Mouse (Mus musculus): ENCODE data around the gene Ppdpf. TPM values are rescaled to one million over a fixed set of nuclear protein-coding genes. Genes with fewer than 3 reads are reported as not detected.

Gene Ppdpf
- polyA plus RNA-seq, 1 experiment from 2014 or later: 607 TPM

DNA sequence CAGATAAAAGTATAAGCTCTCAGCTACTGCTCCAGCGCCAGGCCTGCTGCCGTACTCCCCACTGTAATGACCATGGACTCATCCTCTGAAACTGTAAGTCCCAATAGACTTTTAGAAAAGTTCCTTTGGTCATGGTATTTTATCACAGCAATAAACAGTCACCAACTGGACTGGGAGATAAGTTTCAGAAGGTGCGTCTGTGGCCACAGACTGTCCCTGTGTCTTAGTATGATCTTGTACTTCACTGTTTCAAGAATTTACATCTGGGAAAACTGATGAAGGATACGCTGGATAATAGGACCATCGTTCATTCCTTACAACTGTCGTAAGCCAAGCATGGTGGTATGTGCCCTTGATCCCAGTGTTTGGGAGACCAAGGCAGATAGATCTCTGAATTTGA lies 29.0 kb downstream of the Ppdpf start:
- Histone ChIP-seq H3K4me2 (ENCODE audit: low read length) (no peak overlapping the region), H3K4me3 (ENCODE audit: low read depth, low read length) (no peak overlapping the region), H3K9me3 (replicated peaks; ENCODE audit: control insufficient read depth, low read length) (no peaks in the 10 kb centered on the region), H3K36me3 (ENCODE audit: control insufficient read depth, insufficient read depth, low read length) (no peaks in the 10 kb centered on the region), H3K9ac (ENCODE audit: low read length) (no peak overlapping the region), H3K4me1 (ENCODE audit: control insufficient read depth, insufficient read depth, low read length) (peaks cover 11% of the 10 kb centered on the region; the same call in 1 of the 2 replicates), H3K27ac (ENCODE audit: low read depth, low read length) (no peak overlapping the region), H3K27me3 (replicated peaks; ENCODE audit: control insufficient read depth, insufficient read depth, low read length) (peaks cover 26% of the 10 kb centered on the region)
- DNase-seq (ENCODE audit: low spot score): no peak
- WGBS: 92% methylated on average over 6 of the region's 6 CpGs
- ATAC-seq: no peak

- Histone ChIP-seq H3K36me3 (ENCODE audit: control insufficient read depth, insufficient read depth, low read length) (no peaks in the 10 kb centered on the region), H3K27me3 (replicated peaks; ENCODE audit: control insufficient read depth, insufficient read depth, low read length) (peaks cover under 1% of the 10 kb centered on the region; the same call in 1 of the 2 replicates), H3K27ac (ENCODE audit: low read depth, low read length) (no peak overlapping the region), H3K4me1 (ENCODE audit: control insufficient read depth, insufficient read depth, low read length) (peaks cover 9% of the 10 kb centered on the region; the same call in 1 of the 2 replicates), H3K9me3 (replicated peaks; ENCODE audit: control insufficient read depth, low read length) (no peaks in the 10 kb centered on the region), H3K9ac (ENCODE audit: low read length) (no peak overlapping the region; the same call in 1 of the 2 replicates), H3K4me3 (ENCODE audit: low read depth, low read length) (no peak overlapping the region), H3K4me2 (ENCODE audit: low read length) (no peak overlapping the region)
- 64% methylated on average over 5 of the region's 5 CpGs for WGBS
- ATAC-seq (no peak), DNase-seq (ENCODE audit: low spot score) (no peak)
Observed at GRCm38 (mm10) chr2:181218881-181219485, 31.9 kb downstream of the Ppdpf start.

DNA sequence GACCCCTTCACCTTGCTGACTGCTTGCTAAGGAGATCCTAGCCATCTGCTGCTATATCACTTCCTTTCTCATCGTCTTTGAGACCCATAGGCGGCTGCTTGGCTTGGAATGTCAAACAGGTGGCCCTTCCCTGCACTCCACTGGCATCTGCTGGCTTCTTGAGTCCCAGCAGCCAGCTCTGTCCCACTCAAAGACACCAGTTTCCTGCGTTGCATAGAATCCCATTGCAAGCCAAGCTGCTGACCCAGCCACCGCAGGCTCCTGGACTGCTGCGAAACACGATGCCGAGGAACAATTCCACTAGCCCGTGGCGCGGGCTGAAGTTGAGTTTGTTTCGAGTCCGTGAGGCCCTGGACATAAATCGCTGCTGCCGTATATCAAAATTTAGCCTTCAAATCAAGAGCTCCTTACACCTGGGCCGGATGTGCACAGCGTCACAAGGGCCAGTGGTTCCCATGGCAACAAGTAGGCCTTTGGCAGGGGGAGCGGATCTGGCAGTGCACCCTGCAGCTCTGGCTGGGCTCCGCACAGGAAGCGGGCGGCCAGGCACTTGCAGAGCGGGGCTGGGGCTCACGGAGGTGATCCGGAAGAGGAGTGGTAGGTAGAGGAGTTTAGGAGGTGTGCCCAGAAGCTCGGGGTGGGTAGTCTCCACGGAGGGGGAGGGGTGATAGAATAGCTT lies 32.6 kb downstream of the Ppdpf start, which contains the start of gene Fndc11:
Gene Fndc11 (plus strand): TSS at position 476 of the 679 bp plus-strand sequence.
- H3K27me3 ChIP-seq (replicated peaks; ENCODE audit: control insufficient read depth, insufficient read depth, low read length): no peaks in the 10 kb centered on the region
- no peaks in the 10 kb centered on the region for H3K9me3 ChIP-seq (replicated peaks; ENCODE audit: control insufficient read depth, low read length)
- ATAC-seq (peak; percentile 80), DNase-seq (ENCODE audit: low spot score) (peak; percentile 71)
- peak within 1 kb of the TSS; percentile 25 for H3K9ac ChIP-seq (ENCODE audit: low read length)
- H3K4me2 ChIP-seq (ENCODE audit: low read length): peak within 1 kb of the TSS; percentile 54
- 8% methylated on average over 24 of the region's 25 CpGs for WGBS
- peak within 1 kb of the TSS; percentile 22 for H3K4me3 ChIP-seq (ENCODE audit: low read depth, low read length)
- H3K27ac ChIP-seq (ENCODE audit: low read depth, low read length): no peak within 1 kb of the TSS; the same call in 1 of the 2 replicates
- peaks cover 9% of the 10 kb centered on the region; the same call in 1 of the 2 replicates for H3K4me1 ChIP-seq (ENCODE audit: control insufficient read depth, insufficient read depth, low read length)
- H3K36me3 ChIP-seq (ENCODE audit: control insufficient read depth, insufficient read depth, low read length): no peaks in the 10 kb centered on the region

DNA sequence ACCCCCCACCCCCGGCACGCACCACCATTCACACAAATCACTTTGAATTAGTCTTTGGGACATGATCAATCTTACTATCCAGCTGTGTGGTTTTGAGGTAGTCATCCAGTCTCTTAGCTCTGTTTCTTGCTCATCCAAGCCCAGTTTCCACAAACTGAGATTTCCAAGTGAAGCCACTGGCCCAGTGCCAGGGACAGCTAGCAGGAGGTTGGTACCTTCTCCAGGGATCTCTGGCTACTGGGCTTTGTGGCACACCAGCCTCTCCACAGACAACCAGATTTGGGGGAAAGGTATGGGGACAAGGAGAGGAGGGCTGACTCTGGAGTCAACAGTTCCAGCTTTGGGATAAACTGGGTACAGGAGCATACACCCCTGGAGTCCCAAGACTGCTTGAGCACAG lies 33.3 kb downstream of the Ppdpf start:
- Histone ChIP-seq H3K36me3 (ENCODE audit: control insufficient read depth, insufficient read depth, low read length) (no peaks in the 10 kb centered on the region), H3K9me3 (replicated peaks; ENCODE audit: control insufficient read depth, low read length) (no peaks in the 10 kb centered on the region), H3K27me3 (replicated peaks; ENCODE audit: control insufficient read depth, insufficient read depth, low read length) (no peaks in the 10 kb centered on the region), H3K9ac (ENCODE audit: low read length) (peak overlapping the region; percentile 25; the same call in 1 of the 2 replicates), H3K4me1 (ENCODE audit: control insufficient read depth, insufficient read depth, low read length) (peaks cover 9% of the 10 kb centered on the region; the same call in 1 of the 2 replicates), H3K4me2 (ENCODE audit: low read length) (peak overlapping the region; percentile 54), H3K27ac (ENCODE audit: low read depth, low read length) (no peak overlapping the region), H3K4me3 (ENCODE audit: low read depth, low read length) (peak overlapping the region; percentile 22; the same call in 1 of the 2 replicates)
- DNase-seq (ENCODE audit: low spot score) (no peak), ATAC-seq (no peak)
- 19% methylated on average over 2 of the region's 2 CpGs for WGBS

GRCm38 (mm10) chr2:181224994-181225393 lies 37.9 kb downstream of the Ppdpf start:
- 93% methylated on average over 2 of the region's 2 CpGs for WGBS
- Histone ChIP-seq H3K27me3 (replicated peaks; ENCODE audit: control insufficient read depth, insufficient read depth, low read length) (no peaks in the 10 kb centered on the region), H3K9me3 (replicated peaks; ENCODE audit: control insufficient read depth, low read length) (no peaks in the 10 kb centered on the region), H3K36me3 (ENCODE audit: control insufficient read depth, insufficient read depth, low read length) (no peaks in the 10 kb centered on the region), H3K4me3 (ENCODE audit: low read depth, low read length) (no peak overlapping the region), H3K9ac (ENCODE audit: low read length) (no peak overlapping the region), H3K4me2 (ENCODE audit: low read length) (no peak overlapping the region), H3K27ac (ENCODE audit: low read depth, low read length) (no peak overlapping the region), H3K4me1 (ENCODE audit: control insufficient read depth, insufficient read depth, low read length) (peaks cover 3% of the 10 kb centered on the region; the same call in 1 of the 2 replicates)
- DNase-seq (ENCODE audit: low spot score) (no peak), ATAC-seq (no peak)

DNA sequence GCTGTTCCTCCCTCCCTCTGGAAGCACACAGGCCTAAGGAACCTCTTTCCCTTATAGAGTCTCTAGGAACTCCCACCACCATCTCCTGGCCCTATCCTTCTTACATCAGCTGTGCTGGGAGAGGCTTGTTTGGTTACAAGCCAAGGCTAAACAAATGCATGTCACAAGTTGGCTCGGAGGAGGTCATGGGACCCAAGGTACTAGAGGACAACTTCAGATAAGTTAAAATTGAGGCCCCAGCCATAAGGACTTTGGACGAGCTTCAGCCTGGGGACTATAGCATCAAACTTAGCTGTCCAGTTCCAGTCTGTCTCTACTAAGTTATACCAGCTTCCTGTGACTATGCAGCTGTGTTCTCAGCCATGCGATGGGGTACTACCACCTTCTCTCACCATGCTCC lies 40.1 kb downstream of the Ppdpf start:
- H3K4me2 ChIP-seq (ENCODE audit: low read length): no peak overlapping the region
- no peak overlapping the region for H3K9ac ChIP-seq (ENCODE audit: low read length)
- H3K27me3 ChIP-seq (replicated peaks; ENCODE audit: control insufficient read depth, insufficient read depth, low read length): no peaks in the 10 kb centered on the region
- no peak for ATAC-seq
- no peaks in the 10 kb centered on the region for H3K36me3 ChIP-seq (ENCODE audit: control insufficient read depth, insufficient read depth, low read length)
- 89% methylated on average over 3 of the region's 3 CpGs for WGBS
- no peaks in the 10 kb centered on the region for H3K4me1 ChIP-seq (ENCODE audit: control insufficient read depth, insufficient read depth, low read length)
- no peak for DNase-seq (ENCODE audit: low spot score)
- H3K9me3 ChIP-seq (replicated peaks; ENCODE audit: control insufficient read depth, low read length): no peaks in the 10 kb centered on the region
- H3K27ac ChIP-seq (ENCODE audit: low read depth, low read length): no peak overlapping the region
- no peak overlapping the region for H3K4me3 ChIP-seq (ENCODE audit: low read depth, low read length)

GRCm38 (mm10) chr2:181228335-181228734 lies 41.3 kb downstream of the Ppdpf start:
- 82% methylated on average over 1 of the region's 1 CpGs for WGBS
- ATAC-seq: no peak
- H3K4me2 ChIP-seq (ENCODE audit: low read length): no peak overlapping the region
- DNase-seq (ENCODE audit: low spot score): no peak
- no peaks in the 10 kb centered on the region for H3K9me3 ChIP-seq (replicated peaks; ENCODE audit: control insufficient read depth, low read length)
- no peaks in the 10 kb centered on the region for H3K27me3 ChIP-seq (replicated peaks; ENCODE audit: control insufficient read depth, insufficient read depth, low read length)
- H3K36me3 ChIP-seq (ENCODE audit: control insufficient read depth, insufficient read depth, low read length): no peaks in the 10 kb centered on the region
- H3K4me1 ChIP-seq (ENCODE audit: control insufficient read depth, insufficient read depth, low read length): no peaks in the 10 kb centered on the region
- H3K4me3 ChIP-seq (ENCODE audit: low read depth, low read length): no peak overlapping the region
- no peak overlapping the region for H3K27ac ChIP-seq (ENCODE audit: low read depth, low read length)
- no peak overlapping the region for H3K9ac ChIP-seq (ENCODE audit: low read length)

GRCm38 (mm10) chr2:181231171-181231570 lies 44.1 kb downstream of the Ppdpf start:
- Histone ChIP-seq H3K9me3 (replicated peaks; ENCODE audit: control insufficient read depth, low read length) (no peaks in the 10 kb centered on the region), H3K4me2 (ENCODE audit: low read length) (no peak overlapping the region), H3K4me1 (ENCODE audit: control insufficient read depth, insufficient read depth, low read length) (no peaks in the 10 kb centered on the region), H3K27ac (ENCODE audit: low read depth, low read length) (no peak overlapping the region), H3K36me3 (ENCODE audit: control insufficient read depth, insufficient read depth, low read length) (no peaks in the 10 kb centered on the region), H3K9ac (ENCODE audit: low read length) (no peak overlapping the region), H3K4me3 (ENCODE audit: low read depth, low read length) (no peak overlapping the region), H3K27me3 (replicated peaks; ENCODE audit: control insufficient read depth, insufficient read depth, low read length) (no peaks in the 10 kb centered on the region)
- no peak for ATAC-seq
- 82% methylated on average over 20 of the region's 20 CpGs for whole genome bisulfite sequencing
- no peak for DNase-seq (ENCODE audit: low spot score)

DNA sequence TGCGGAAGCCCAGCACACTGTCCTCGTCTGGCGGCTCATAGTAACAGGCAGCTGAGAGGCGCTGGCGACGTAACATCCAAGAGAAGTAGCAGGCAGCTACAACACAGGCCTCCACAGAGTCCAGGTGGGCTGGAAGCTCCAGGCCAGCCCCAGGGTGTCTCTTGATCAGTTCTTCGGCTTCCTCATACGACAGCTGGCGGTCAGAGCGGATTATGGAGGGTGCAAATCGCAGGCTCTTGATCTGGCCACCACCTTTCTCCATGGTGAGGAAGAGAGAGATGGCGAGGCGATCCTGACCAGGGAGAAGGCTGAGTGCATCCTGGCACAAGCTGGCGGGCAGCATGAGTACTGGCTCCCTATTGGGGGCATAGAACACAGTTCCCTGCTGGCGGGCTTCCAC lies 46.4 kb downstream of the Ppdpf start:
- Histone ChIP-seq H3K9ac (ENCODE audit: low read length) (no peak overlapping the region), H3K27me3 (replicated peaks; ENCODE audit: control insufficient read depth, insufficient read depth, low read length) (no peaks in the 10 kb centered on the region), H3K4me1 (ENCODE audit: control insufficient read depth, insufficient read depth, low read length) (no peaks in the 10 kb centered on the region), H3K9me3 (replicated peaks; ENCODE audit: control insufficient read depth, low read length) (no peaks in the 10 kb centered on the region), H3K36me3 (ENCODE audit: control insufficient read depth, insufficient read depth, low read length) (no peaks in the 10 kb centered on the region), H3K4me3 (ENCODE audit: low read depth, low read length) (no peak overlapping the region), H3K4me2 (ENCODE audit: low read length) (no peak overlapping the region), H3K27ac (ENCODE audit: low read depth, low read length) (no peak overlapping the region)
- ATAC-seq (no peak), DNase-seq (ENCODE audit: low spot score) (no peak)
- WGBS: 92% methylated on average over 15 of the region's 15 CpGs

Measured in forebrain, embryonic 14.5 days (tissue).